Mouse (Mus musculus): ENCODE measurements around the gene Ctps2. TPM values are rescaled to one million over a fixed set of nuclear protein-coding genes. Genes with fewer than 3 reads are reported as not detected.
"Not testable (repeated sequence)": the region's sequence is repeated elsewhere in the genome, so short reads cannot be mapped to it uniquely, and the experiment has no call there.

Ctps2 gene
- 6.2 and 6.7 TPM in 2 replicates for polyA plus RNA-seq (2012; rRNA removed)

GRCm38 (mm10) chrX:162900938-162901337 lies at the start of gene Ctps2:
TSS of gene Ctps2 (plus strand) at chrX:162901238.
- no peaks in the 10 kb centered on the region for H3K36me3 ChIP-seq (ENCODE audit: control insufficient read depth, insufficient read depth, low read length)
- TF ChIP-seq CTCF (IDR thresholded peaks at IDR 0.05; ENCODE audit: control insufficient read depth, insufficient read depth, insufficient replicate concordance, low read depth, low read length) (no peak), POLR2A (IDR thresholded peaks at IDR 0.05; ENCODE audit: control insufficient read depth, low read depth, low read length) (no peak)
- H3K4me1 ChIP-seq (ENCODE audit: control insufficient read depth, insufficient read depth, low read length), result peaks cover 3% of the 10 kb centered on the region
- H3K27ac ChIP-seq (ENCODE audit: control insufficient read depth, insufficient read depth, low read depth, low read length), result peak within 1 kb of the TSS; percentile 55
- peak within 1 kb of the TSS; percentile 71 for H3K4me3 ChIP-seq (ENCODE audit: control insufficient read depth, low read depth, low read length)
- H3K27me3 ChIP-seq (ENCODE audit: control insufficient read depth, insufficient read depth, low read length), result no peaks in the 10 kb centered on the region

GRCm38 (mm10) chrX:162868294-162868965 lies 32.6 kb upstream of the Ctps2 start:
- no peaks in the 10 kb centered on the region for H3K4me1 ChIP-seq (ENCODE audit: control insufficient read depth, insufficient read depth, low read length)
- no peaks in the 10 kb centered on the region for H3K36me3 ChIP-seq (ENCODE audit: control insufficient read depth, insufficient read depth, low read length)

GRCm38 (mm10) chrX:162871734-162872517 lies 29.1 kb upstream of the Ctps2 start:
- no peaks in the 10 kb centered on the region for H3K27me3 ChIP-seq (ENCODE audit: control insufficient read depth, insufficient read depth, low read length)
- H3K4me3 ChIP-seq (ENCODE audit: control insufficient read depth, low read depth, low read length), result no peak overlapping the region
- no peaks in the 10 kb centered on the region for H3K36me3 ChIP-seq (ENCODE audit: control insufficient read depth, insufficient read depth, low read length)
- TF ChIP-seq CTCF (IDR thresholded peaks at IDR 0.05; ENCODE audit: control insufficient read depth, insufficient read depth, insufficient replicate concordance, low read depth, low read length) (peak; percentile 53; the same call in 1 of the 2 replicates), POLR2A (IDR thresholded peaks at IDR 0.05; ENCODE audit: control insufficient read depth, low read depth, low read length) (no peak)
- H3K4me1 ChIP-seq (ENCODE audit: control insufficient read depth, insufficient read depth, low read length), result no peaks in the 10 kb centered on the region
- H3K27ac ChIP-seq (ENCODE audit: control insufficient read depth, insufficient read depth, low read depth, low read length), result no peak overlapping the region

More at GRCm38 (mm10) chrX:162868294-162868965, 32.6 kb upstream of the Ctps2 start:
- TF ChIP-seq POLR2A (IDR thresholded peaks at IDR 0.05; ENCODE audit: control insufficient read depth, low read depth, low read length) (no peak), CTCF (IDR thresholded peaks at IDR 0.05; ENCODE audit: control insufficient read depth, insufficient read depth, insufficient replicate concordance, low read depth, low read length) (no peak)
- Histone ChIP-seq H3K4me3 (ENCODE audit: control insufficient read depth, low read depth, low read length) (no peak overlapping the region), H3K27ac (ENCODE audit: control insufficient read depth, insufficient read depth, low read depth, low read length) (no peak overlapping the region), H3K27me3 (ENCODE audit: control insufficient read depth, insufficient read depth, low read length) (no peaks in the 10 kb centered on the region)

GRCm38 (mm10) chrX:162873761-162874160 lies 27.3 kb upstream of the Ctps2 start:
- no peaks in the 10 kb centered on the region for H3K36me3 ChIP-seq (ENCODE audit: control insufficient read depth, insufficient read depth, low read length)
- H3K4me1 ChIP-seq (ENCODE audit: control insufficient read depth, insufficient read depth, low read length), result no peaks in the 10 kb centered on the region
- H3K27ac ChIP-seq (ENCODE audit: control insufficient read depth, insufficient read depth, low read depth, low read length), result no peak overlapping the region
- no peak overlapping the region for H3K4me3 ChIP-seq (ENCODE audit: control insufficient read depth, low read depth, low read length)
- no peak for TF ChIP-seq POLR2A (IDR thresholded peaks at IDR 0.05; ENCODE audit: control insufficient read depth, low read depth, low read length)
- TF ChIP-seq CTCF (IDR thresholded peaks at IDR 0.05; ENCODE audit: control insufficient read depth, insufficient read depth, insufficient replicate concordance, low read depth, low read length), result no peak
- no peaks in the 10 kb centered on the region for H3K27me3 ChIP-seq (ENCODE audit: control insufficient read depth, insufficient read depth, low read length)

GRCm38 (mm10) chrX:162878236-162878635 lies 22.8 kb upstream of the Ctps2 start:
- no peaks in the 10 kb centered on the region for H3K27me3 ChIP-seq (ENCODE audit: control insufficient read depth, insufficient read depth, low read length)
- no peak overlapping the region for H3K4me3 ChIP-seq (ENCODE audit: control insufficient read depth, low read depth, low read length)
- no peak overlapping the region for H3K27ac ChIP-seq (ENCODE audit: control insufficient read depth, insufficient read depth, low read depth, low read length)
- H3K4me1 ChIP-seq (ENCODE audit: control insufficient read depth, insufficient read depth, low read length), result no peaks in the 10 kb centered on the region
- H3K36me3 ChIP-seq (ENCODE audit: control insufficient read depth, insufficient read depth, low read length), result no peaks in the 10 kb centered on the region
- TF ChIP-seq POLR2A (IDR thresholded peaks at IDR 0.05; ENCODE audit: control insufficient read depth, low read depth, low read length) (no peak), CTCF (IDR thresholded peaks at IDR 0.05; ENCODE audit: control insufficient read depth, insufficient read depth, insufficient replicate concordance, low read depth, low read length) (no peak)

- Histone ChIP-seq H3K27me3 (ENCODE audit: control insufficient read depth, insufficient read depth, low read length) (no peaks in the 10 kb centered on the region), H3K4me1 (ENCODE audit: control insufficient read depth, insufficient read depth, low read length) (no peaks in the 10 kb centered on the region), H3K4me3 (ENCODE audit: control insufficient read depth, low read depth, low read length) (peak within 1 kb of the TSS; percentile 92), H3K36me3 (ENCODE audit: control insufficient read depth, insufficient read depth, low read length) (no peaks in the 10 kb centered on the region), H3K27ac (ENCODE audit: control insufficient read depth, insufficient read depth, low read depth, low read length) (peak within 1 kb of the TSS; percentile 85)
- no peak for TF ChIP-seq CTCF (IDR thresholded peaks at IDR 0.05; ENCODE audit: control insufficient read depth, insufficient read depth, insufficient replicate concordance, low read depth, low read length)
- peak; percentile 63; the same call in 1 of the 2 replicates for TF ChIP-seq POLR2A (IDR thresholded peaks at IDR 0.05; ENCODE audit: control insufficient read depth, low read depth, low read length)
Observed at GRCm38 (mm10) chrX:162887931-162888511, 13.0 kb upstream of the Ctps2 start, which contains the start of gene Syap1. TSS of gene Syap1 (minus strand) at chrX:162888447.

- H3K4me3 ChIP-seq (ENCODE audit: control insufficient read depth, low read depth, low read length); H3K4me1 ChIP-seq (ENCODE audit: control insufficient read depth, insufficient read depth, low read length); H3K36me3 ChIP-seq (ENCODE audit: control insufficient read depth, insufficient read depth, low read length); H3K27ac ChIP-seq (ENCODE audit: control insufficient read depth, insufficient read depth, low read depth, low read length); H3K27me3 ChIP-seq (ENCODE audit: control insufficient read depth, insufficient read depth, low read length): not testable (repeated sequence)
Observed at GRCm38 (mm10) chrX:162888575-162889223, 12.3 kb upstream of the Ctps2 start.
